Mouse (Mus musculus) heart, embryonic 15.5 days (tissue): ENCODE measurements around the gene B4galt7. TPM values are rescaled to one million over a fixed set of nuclear protein-coding genes. Genes with fewer than 3 reads are reported as not detected.
A peak's percentile ranks its signal among the peaks of the same experiment; 100 is the strongest.
"Not testable (repeated sequence)": the region's sequence is repeated elsewhere in the genome, so short reads cannot be mapped to it uniquely, and the experiment has no call there.

Source experiments
- ATAC-seq: fragments of 200-750 bp; cut with Nextera tagmentation; replicated peaks from 2 replicates; pipeline ENCODE4 v1.8.0; 2017; ENCODE audit warnings: low read depth, moderate TSS enrichment; ENCODE audit not compliant: insufficient number of reproducible peaks, insufficient read depth, low FRiP score
- H3K27ac ChIP-seq: fragments of 300-500 bp; sonication (generic); 2 replicates; pipeline ENCODE4 v1.5.1; 2015; ENCODE audit warnings: mild to moderate bottlenecking, inconsistent platforms
- H3K27me3 ChIP-seq: fragments of 300-500 bp; sonication (generic); 2 replicates; pipeline ENCODE4 v1.6.1; 2015; ENCODE audit warnings: inconsistent platforms
- H3K36me3 ChIP-seq: fragments of 300-500 bp; sonication (generic); 2 replicates; pipeline ENCODE4 v1.6.1; 2015; ENCODE audit warnings: mild to moderate bottlenecking, inconsistent platforms
- H3K4me1 ChIP-seq: fragments of 300-500 bp; sonication (generic); replicated peaks from 2 replicates; pipeline ENCODE4 v1.6.1; 2015; ENCODE audit warnings: inconsistent platforms
- H3K4me2 ChIP-seq: fragments of 300-500 bp; sonication (generic); 2 replicates; pipeline ENCODE4 v1.6.1; 2015; ENCODE audit warnings: inconsistent platforms, mild to moderate bottlenecking, moderate library complexity
- H3K4me3 ChIP-seq: fragments of 300-500 bp; sonication (generic); 2 replicates; pipeline ENCODE4 v1.5.1; 2015; ENCODE audit warnings: mild to moderate bottlenecking, inconsistent platforms
- H3K9ac ChIP-seq: fragments of 300-500 bp; sonication (generic); 2 replicates; pipeline ENCODE4 v1.6.1; 2015; ENCODE audit warnings: mild to moderate bottlenecking, inconsistent platforms
- H3K9me3 ChIP-seq: fragments of 300-500 bp; sonication (generic); replicated peaks from 2 replicates; pipeline ENCODE4 v1.6.1; 2016; ENCODE audit warnings: inconsistent platforms
- WGBS: fragments of 180-500 bp; shearing (Covaris S2); methylation state at CpG from one replicate; pipeline ENCODE4 v1.1.7; 2015; ENCODE audit warnings: mixed read lengths; 5-methylcytosine and 5-hydroxymethylcytosine counted together
- polyA plus RNA-seq: library from polyadenylated mRNA; unstranded; fragments of >200 nt; fragmentation: Nextera tagmentation; extraction: Ambion mirVana; gene quantifications from 2 replicates; pipeline ENCODE4 v1.2.1, GENCODE M21; 2015

The B4galt7 gene
- polyA plus RNA-seq, 1 experiment from 2014 or later = 16.5 TPM

DNA sequence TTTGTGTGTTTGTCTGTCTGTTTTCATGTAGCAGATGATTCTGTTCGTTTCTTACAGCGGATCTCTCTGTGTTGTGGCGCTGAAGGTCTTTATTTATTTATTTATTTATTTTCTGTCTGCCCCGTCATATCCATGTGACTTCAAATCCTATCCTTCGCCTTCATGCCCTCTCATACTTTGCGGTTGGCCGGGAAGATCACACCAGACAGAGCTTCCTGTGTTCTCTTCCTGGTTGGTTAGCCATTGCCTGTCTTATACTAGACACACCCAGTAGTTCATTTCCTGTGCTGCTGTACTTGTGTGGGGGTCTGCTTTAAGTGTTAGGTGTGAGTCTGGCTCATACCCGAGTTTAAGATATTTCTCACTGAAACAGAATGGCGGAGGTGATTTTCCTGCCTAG is 961 bp downstream of the B4galt7 start:
- WGBS = 20% methylated on average over 9 of the region's 9 CpGs
- ATAC-seq = no peak
- Histone ChIP-seq H3K9me3 (no peaks in the 10 kb centered on the region), H3K9ac (peak overlapping the region; percentile 90; the same call in 1 of the 2 replicates), H3K27me3 (no peaks in the 10 kb centered on the region), H3K4me1 (peaks cover 12% of the 10 kb centered on the region), H3K27ac (no peak overlapping the region), H3K36me3 (peaks cover 29% of the 10 kb centered on the region), H3K4me3 (peak overlapping the region; percentile 92), H3K4me2 (peak overlapping the region; percentile 86)

DNA sequence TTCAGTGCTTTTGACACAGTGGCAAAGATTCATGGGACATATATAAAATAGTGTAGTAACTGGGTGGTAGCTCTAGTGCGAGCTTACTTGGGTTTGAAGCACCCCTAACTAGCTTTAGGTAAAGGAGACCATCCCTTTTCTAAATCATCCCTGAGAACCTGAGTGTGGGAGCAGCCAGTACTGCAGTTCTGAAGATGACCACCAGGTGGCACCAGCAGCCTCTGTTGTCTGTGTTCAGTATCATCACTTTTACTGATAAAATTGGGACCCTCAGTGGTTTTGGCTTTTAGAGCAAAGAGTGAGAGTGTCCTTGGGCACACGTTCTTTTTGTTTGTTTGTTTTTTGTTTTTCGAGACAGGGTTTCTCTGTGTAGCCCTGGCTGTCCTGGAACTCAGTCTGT is 1.9 kb downstream of the B4galt7 start:
- 6% methylated on average over 3 of the region's 3 CpGs for WGBS
- H3K4me3 ChIP-seq = no peak overlapping the region
- H3K4me2 ChIP-seq = peak overlapping the region; percentile 86; the same call in 1 of the 2 replicates
- peaks cover 20% of the 10 kb centered on the region for H3K36me3 ChIP-seq
- no peak overlapping the region for H3K9ac ChIP-seq
- H3K9me3 ChIP-seq = no peaks in the 10 kb centered on the region
- H3K27ac ChIP-seq = no peak overlapping the region
- no peak for ATAC-seq
- peaks cover 12% of the 10 kb centered on the region for H3K4me1 ChIP-seq
- H3K27me3 ChIP-seq = no peaks in the 10 kb centered on the region

DNA sequence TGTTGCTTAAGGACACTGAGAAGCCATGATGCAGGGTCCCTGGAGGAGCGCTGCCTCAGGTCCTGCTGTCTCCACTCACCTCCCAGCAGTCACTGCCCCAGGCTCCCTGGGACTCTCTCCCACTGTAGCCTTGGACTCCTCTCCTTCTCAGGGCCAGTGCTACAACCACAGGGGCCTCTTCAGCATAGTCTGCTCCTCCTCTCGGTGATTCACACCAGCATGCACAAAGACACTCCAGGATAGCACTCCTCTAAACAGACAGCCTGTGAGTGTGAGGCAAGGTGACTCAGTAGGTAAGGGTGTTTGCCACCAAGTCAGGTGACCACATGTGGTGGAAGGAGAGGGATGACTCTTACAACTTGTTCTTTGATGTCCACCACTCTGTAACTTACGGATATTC is 4.9 kb downstream of the B4galt7 start:
- Histone ChIP-seq H3K9me3 (no peaks in the 10 kb centered on the region), H3K36me3 (peaks cover 22% of the 10 kb centered on the region; the same call in 1 of the 2 replicates), H3K27ac (no peak overlapping the region), H3K4me3 (no peak overlapping the region), H3K27me3 (no peaks in the 10 kb centered on the region), H3K4me1 (peaks cover 9% of the 10 kb centered on the region), H3K9ac (no peak overlapping the region), H3K4me2 (no peak overlapping the region)
- WGBS = 94% methylated on average over 3 of the region's 3 CpGs
- ATAC-seq = no peak

DNA sequence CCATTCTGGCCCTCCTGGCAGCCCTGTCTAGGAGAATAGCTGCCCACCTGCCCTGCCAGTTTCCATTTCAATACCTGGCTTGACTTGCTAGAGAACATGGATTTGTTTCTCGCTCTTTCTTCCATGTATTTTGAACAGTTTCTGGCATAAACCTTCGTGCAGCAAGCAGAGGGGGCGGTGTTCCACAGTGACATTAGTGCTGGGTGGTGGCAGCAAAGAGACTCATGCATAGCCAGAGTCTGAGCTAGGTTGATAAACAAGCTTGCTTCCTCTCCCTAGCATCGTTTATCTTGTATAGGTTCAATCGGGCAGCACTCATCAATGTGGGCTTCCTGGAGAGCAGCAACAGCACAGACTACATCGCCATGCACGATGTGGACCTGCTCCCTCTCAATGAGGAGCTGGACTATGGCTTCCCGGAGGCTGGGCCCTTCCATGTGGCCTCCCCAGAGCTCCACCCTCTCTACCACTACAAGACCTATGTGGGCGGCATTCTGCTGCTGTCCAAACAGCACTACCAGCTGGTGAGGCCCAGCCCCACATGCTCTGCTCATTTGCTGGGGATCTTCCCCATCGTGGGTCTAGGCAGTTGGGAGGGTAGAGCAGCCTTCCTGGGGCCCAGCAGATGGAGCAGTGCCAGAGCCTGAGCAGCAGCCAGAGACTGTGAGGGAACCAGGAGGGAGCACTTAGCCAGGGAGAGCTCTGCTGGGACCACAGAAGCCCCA is 7.4 kb downstream of the B4galt7 start:
- peaks cover 26% of the 10 kb centered on the region; the same call in 1 of the 2 replicates for H3K36me3 ChIP-seq

DNA sequence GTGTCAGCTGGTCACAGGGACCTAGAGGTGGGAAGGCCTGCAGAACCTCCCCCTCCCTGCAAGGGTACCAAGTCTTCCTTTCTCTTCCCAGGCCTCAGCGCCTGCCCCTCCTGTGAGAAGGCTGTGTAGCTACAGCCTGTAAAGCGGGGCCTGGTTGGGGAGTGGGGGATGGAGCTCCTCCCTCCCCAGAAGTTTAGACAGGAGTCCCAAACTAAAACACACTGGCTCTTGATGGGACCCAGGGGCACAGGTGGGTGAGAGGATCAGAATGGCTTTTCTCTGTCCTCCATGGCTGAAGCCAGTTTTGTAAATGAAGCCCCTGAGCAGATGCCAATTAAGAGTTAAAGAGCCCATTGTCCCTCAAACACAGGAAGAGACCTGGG is 7.9 kb downstream of the B4galt7 start:
- WGBS = 81% methylated on average over 2 of the region's 2 CpGs
- no peak overlapping the region for H3K9ac ChIP-seq
- no peaks in the 10 kb centered on the region for H3K27me3 ChIP-seq
- no peak overlapping the region for H3K4me3 ChIP-seq
- ATAC-seq = no peak
- no peak overlapping the region for H3K27ac ChIP-seq
- no peaks in the 10 kb centered on the region for H3K4me1 ChIP-seq
- no peak overlapping the region for H3K4me2 ChIP-seq
- H3K9me3 ChIP-seq = no peaks in the 10 kb centered on the region
- H3K36me3 ChIP-seq = peaks cover 26% of the 10 kb centered on the region; the same call in 1 of the 2 replicates

More for the DNA sequence above, 7.4 kb downstream of the B4galt7 start:
- no peak overlapping the region for H3K27ac ChIP-seq
- H3K4me3 ChIP-seq = no peak overlapping the region
- no peak overlapping the region for H3K4me2 ChIP-seq
- H3K4me1 ChIP-seq = no peaks in the 10 kb centered on the region
- 73% methylated on average over 10 of the region's 10 CpGs for WGBS
- no peaks in the 10 kb centered on the region for H3K27me3 ChIP-seq
- H3K9ac ChIP-seq = no peak overlapping the region
- H3K9me3 ChIP-seq = no peaks in the 10 kb centered on the region
- no peak for ATAC-seq

DNA sequence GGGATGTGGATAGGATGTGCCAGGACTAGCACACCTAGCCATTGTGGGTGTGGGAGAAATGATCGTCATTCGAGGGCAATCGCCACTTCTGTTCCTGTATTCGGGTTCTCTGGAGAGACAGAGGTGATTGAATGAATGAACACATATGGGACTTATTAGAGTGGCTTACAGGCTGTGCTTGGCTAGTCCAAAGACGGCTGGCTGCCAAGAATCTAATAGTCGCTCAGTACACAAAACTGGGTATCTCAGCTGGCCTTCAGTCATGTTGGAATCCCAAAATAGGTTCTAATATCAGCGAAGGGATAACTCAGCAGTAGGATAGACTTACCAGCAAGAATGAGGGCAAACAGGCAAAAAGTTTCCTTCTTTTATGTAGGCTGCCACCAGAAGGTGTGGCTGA is 12.3 kb downstream of the B4galt7 start:
- Histone ChIP-seq H3K4me2 (no peak overlapping the region), H3K27ac (no peak overlapping the region), H3K36me3 (peaks cover 17% of the 10 kb centered on the region; the same call in 1 of the 2 replicates), H3K4me1 (no peaks in the 10 kb centered on the region), H3K9ac (no peak overlapping the region), H3K4me3 (no peak overlapping the region), H3K27me3 (no peaks in the 10 kb centered on the region), H3K9me3 (no peaks in the 10 kb centered on the region; the same call in 1 of the 2 replicates)
- no peak for ATAC-seq
- WGBS = 89% methylated on average over 7 of the region's 7 CpGs

DNA sequence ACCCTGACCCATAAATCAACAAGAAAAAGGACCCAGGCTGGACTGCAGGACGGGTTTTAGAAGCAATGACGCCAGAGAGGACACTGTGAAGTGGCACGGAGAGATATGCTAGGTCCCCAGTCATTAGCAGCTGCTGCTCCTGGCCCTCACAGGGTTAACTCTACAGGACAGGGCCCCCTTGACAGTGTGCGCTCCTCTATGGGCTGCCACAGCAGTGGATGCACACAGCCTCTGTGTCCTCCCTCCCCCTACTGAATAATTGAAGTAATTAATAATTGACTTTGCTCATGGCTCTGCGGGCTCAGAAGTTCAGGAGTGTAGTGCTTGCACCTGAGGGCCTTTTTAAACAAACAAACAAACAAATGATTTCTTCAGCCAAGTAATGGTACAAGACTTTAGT is 13.8 kb downstream of the B4galt7 start:
- H3K9me3 ChIP-seq = no peaks in the 10 kb centered on the region; the same call in 1 of the 2 replicates

DNA sequence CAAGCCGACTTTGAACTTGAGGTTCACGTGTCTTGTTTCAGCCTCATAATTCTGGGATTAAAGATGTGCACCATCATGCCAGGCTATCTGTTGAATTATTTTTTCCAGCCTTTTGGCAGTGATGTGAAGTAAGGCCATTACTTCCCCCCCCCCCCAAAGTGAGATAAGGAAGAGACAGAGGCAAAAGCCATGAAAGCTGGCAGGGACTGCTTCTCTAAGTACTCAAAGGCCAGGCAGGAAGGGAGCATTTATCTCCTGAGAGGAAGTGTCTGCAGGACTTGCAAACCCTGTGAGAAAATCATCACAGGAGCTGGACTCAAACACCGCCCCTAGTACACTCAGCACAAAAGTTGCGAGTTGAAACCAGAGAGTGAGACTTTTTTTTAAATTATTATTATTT is 19.6 kb downstream of the B4galt7 start:
- Histone ChIP-seq H3K4me3 (no peak overlapping the region), H3K4me1 (peaks cover 13% of the 10 kb centered on the region), H3K27ac (no peak overlapping the region), H3K9me3 (no peaks in the 10 kb centered on the region; the same call in 1 of the 2 replicates), H3K27me3 (no peaks in the 10 kb centered on the region), H3K4me2 (no peak overlapping the region), H3K9ac (no peak overlapping the region), H3K36me3 (no peaks in the 10 kb centered on the region)
- 78% methylated on average over 4 of the region's 4 CpGs for WGBS
- ATAC-seq = no peak

More for the DNA sequence above, 13.8 kb downstream of the B4galt7 start:
- WGBS = 46% methylated on average over 5 of the region's 5 CpGs
- H3K27ac ChIP-seq = no peak overlapping the region
- H3K9ac ChIP-seq = no peak overlapping the region
- no peak overlapping the region for H3K4me3 ChIP-seq
- H3K4me1 ChIP-seq = no peaks in the 10 kb centered on the region
- ATAC-seq = no peak
- H3K27me3 ChIP-seq = no peaks in the 10 kb centered on the region
- no peak overlapping the region for H3K4me2 ChIP-seq
- H3K36me3 ChIP-seq = peaks cover 10% of the 10 kb centered on the region; the same call in 1 of the 2 replicates

DNA sequence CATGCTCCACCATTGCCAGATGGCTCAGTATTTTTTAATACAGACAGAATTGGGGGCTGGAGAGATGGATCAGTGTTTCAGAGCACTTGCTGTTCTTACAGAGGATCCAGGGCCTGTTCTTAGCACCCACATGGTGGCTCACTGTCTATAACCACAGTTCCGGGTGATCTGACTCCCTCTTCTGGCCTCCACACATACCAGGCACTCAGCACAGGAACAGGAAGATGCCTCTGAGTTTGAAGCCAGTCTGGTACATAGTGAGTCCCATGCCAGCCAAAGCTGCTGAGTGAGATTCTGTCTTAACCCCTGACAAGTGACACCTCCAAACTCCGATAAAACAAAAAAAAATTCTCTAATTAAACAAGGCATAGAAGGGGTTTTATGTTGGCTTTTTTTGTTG is 20.6 kb downstream of the B4galt7 start:
- H3K9ac ChIP-seq = no peak overlapping the region
- H3K27ac ChIP-seq = no peak overlapping the region
- H3K27me3 ChIP-seq = no peaks in the 10 kb centered on the region
- H3K9me3 ChIP-seq = no peaks in the 10 kb centered on the region; the same call in 1 of the 2 replicates
- no peak for ATAC-seq
- H3K4me1 ChIP-seq = peaks cover 20% of the 10 kb centered on the region
- WGBS = 74% methylated on average over 2 of the region's 2 CpGs
- no peak overlapping the region for H3K4me2 ChIP-seq
- 0 out of 2 replicates have a peak, but pooled peaks cover 5% of the 10 kb centered on the region for H3K36me3 ChIP-seq
- no peak overlapping the region for H3K4me3 ChIP-seq

DNA sequence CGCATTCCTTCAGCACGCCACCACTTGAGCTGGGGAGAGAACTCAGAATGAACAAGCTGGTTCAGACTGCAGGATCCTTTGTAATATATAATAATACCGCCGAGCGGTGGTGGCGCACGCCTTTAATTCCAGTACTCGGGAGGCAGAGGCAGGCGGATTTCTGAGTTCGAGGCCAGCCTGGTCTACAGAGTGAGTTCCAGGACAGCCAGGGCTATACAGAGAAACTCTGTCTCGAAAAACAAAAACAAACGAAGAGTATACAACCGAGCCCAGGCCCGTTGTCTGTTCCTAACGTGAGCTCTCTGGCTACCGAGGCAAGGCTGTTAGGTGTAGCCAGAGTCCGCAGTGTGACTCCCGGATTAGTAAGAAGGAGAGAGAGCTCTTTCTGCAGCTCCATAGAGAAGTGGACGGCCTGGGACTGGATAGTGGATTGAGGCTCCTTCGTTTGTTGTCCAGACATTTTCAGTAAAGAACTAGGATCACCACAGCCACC is 22.5 kb downstream of the B4galt7 start:
- not testable (repeated sequence) for ATAC-seq
- WGBS = 17% methylated on average over 20 of the region's 20 CpGs

DNA sequence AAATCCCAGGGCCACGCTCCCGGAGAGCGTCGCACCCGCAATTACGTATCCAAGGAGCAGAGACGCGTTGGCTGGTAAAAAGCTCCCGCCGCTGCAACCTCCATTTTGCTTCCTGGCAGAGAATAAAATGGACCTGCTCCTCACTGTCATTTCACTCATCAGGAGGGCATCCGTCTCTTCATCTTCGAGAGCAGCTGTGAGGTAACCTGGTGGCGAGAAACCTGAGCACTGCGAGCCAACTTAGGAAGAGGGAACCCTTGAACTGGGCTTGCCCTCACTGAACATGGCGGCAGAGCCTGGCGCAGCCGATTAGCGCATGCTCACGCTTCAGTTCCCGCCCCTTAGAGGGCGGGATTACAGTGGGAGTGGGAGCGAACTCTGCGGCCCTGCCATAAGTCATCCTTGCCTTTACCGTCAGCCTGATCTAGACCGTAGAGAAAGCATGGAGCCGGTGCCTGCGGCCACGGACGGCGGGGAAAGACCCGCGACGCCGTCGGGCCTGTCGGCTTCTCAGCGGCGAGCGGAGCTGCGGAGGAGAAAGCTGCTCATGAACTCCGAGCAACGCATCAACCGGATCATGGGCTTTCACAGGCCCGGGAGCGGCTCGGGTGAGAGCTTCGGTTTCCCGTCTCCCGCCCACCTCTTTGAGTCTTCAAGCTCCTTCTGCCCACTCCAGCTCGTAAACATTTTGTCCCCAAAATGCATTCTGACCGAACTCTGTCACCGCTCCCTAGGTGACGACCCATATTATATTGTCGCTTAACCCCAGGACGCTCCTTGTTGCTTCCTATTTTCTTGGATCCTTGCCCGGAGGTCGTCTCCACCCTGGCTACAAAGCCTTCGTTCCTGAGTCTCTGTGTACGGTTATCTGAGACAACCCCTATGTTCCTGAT is 23.2 kb downstream of the B4galt7 start, which contains the start of gene Caml:
Gene Caml, plus strand, starts transcription at position 357 of the 893 bp plus-strand sequence.
- Histone ChIP-seq H3K4me2 (peak within 1 kb of the TSS; percentile 83), H3K9me3 (no peaks in the 10 kb centered on the region), H3K9ac (peak within 1 kb of the TSS; percentile 77), H3K4me3 (peak within 1 kb of the TSS; percentile 74), H3K4me1 (peaks cover 20% of the 10 kb centered on the region), H3K27me3 (no peaks in the 10 kb centered on the region), H3K27ac (peak within 1 kb of the TSS; percentile 81), H3K36me3 (peaks cover 13% of the 10 kb centered on the region)
- ATAC-seq = peak; percentile 97
- under 1% methylated on average over 59 of the region's 59 CpGs for WGBS

More for the DNA sequence above, 22.5 kb downstream of the B4galt7 start:
- H3K27me3 ChIP-seq, H3K36me3 ChIP-seq, H3K9me3 ChIP-seq: not testable (repeated sequence)
- Histone ChIP-seq H3K4me3 (peak overlapping the region; percentile 74), H3K27ac (peak overlapping the region; percentile 81), H3K4me2 (peak overlapping the region; percentile 83), H3K4me1 (peaks cover 20% of the 10 kb centered on the region), H3K9ac (peak overlapping the region; percentile 77)
